Mouse (Mus musculus) adipose tissue, adult 10 weeks (tissue): ENCODE data around the gene Usp21. TPM values are rescaled to one million over a fixed set of nuclear protein-coding genes. Genes with fewer than 3 reads are reported as not detected.

Source experiments
- polyA plus RNA-seq: library from polyadenylated mRNA; stranded (reverse); fragments of 350-450 nt; fragmentation: Illumina TruSeq; extraction: RNeasy Lipid Tissue Mini Kit (QIAGEN cat#74804); gene quantifications from one replicate; pipeline ENCODE4 v1.2.3, GENCODE M21; 2014; ENCODE audit warnings: low read depth, low replicate concordance

The Usp21 gene
- polyA plus RNA-seq = 28.1 TPM

GRCm38 (mm10) chr1:171287136-171288081, at the start of gene Usp21:
Usp21 (minus strand) TSS chr1:171287991.

DNA sequence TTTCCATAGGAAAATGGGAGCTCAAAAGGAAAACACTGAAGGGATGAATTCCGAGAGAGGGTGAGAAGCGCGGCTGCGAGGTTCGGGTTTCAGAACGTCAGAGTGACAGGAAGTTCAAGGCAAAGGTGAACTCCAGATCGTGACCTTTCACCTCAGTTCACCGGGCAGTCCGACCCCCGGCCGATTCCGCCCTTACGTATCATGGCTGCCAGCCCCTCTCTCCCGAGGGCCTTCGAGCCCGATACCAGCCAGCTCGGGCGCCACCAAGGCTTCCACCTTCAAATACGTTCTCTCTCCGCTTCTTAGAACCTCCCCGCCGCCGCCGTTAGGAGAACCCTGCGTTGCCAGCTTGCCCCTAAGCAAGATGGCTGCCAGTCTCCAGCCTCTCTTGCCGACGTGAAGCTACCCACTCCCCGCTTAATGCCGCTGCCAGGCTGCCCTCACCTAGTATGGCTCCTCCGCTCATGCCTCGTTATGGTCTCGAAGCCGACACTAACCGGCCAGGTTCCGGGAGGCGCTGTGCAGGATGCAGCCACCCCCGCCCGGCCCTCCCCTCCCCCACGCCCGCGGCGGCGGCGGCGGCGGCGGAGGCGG, 41.1 kb upstream of the Usp21 start, which contains the start of gene Dedd:
Gene Dedd (plus strand): TSS at position 307 of the 594 bp plus-strand sequence.

GRCm38 (mm10) chr1:171294298-171295062, 6.7 kb upstream of the Usp21 start, which contains the start of gene Ufc1:
Ufc1 (minus strand) TSS chr1:171295024.

DNA sequence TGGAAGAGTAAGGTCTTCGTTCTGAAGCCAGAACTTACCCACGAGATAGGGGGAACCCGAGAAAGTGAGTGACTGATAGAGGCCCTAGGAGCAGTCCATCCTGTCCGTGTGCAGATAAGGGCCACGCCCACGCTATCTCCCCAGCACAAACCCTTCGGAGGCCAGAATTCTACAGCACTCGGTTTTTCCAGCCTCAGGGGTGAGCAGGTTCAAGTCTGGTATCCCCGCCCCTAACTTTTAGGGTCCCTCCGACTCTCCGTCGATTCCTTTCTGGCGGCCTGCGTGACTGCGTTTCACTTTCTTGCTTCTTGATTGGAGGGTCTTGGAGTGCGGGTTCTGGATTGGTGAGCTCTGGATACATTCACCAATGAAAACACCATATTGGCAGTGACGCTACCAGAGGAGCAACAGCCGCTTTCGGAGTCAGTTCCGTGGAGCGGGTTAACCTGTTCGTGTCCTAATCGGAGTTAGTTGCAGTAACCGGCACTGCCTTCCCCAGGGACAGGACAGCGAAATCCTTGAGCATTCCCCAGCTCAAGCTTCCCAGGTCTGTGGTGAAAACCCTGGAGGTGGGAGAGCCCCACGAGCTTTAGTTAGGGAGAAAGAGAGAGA, 6.8 kb downstream of the Usp21 start, which contains the start of gene Ppox:
Gene Ppox (minus strand): TSS at position 271 of the 612 bp plus-strand sequence.

DNA sequence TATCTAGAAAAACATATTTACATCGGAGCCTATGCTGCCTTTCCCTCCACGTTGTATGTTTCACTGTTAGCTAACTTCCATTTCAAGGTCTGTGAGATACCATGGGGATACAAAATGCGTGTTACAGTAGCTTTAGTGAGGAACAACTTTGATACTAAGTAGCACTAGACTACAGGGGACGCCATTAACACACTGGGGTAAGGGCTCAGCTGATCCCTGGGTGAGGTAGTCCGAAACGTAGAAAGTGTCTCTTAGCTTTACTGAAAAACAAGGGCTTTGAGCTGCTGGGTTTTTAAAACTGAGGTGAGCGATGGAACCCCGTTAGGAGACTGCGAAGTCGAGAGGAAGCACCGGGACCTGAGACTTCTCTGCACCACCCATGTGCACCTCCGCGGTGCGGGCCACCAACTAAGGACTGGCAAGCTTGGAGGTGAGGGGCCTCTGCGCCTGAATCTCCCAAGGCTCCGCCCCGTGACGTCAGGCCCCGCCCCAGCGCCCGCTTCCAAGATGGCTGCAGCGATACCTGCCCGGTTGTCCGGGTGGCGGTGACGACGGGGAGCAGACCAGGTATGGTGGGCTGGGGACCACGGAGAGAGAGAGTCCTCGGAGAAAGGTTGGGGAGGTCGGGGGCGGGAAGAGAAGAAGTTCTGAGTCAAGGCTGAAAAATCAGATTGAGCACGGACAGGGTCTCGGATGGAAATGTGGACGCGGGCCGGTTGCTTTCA, 17.8 kb downstream of the Usp21 start, which contains the start of gene B4galt3:
Gene B4galt3 (plus strand): TSS at position 481 of the 725 bp plus-strand sequence.

GRCm38 (mm10) chr1:171250680-171251593, 36.9 kb downstream of the Usp21 start, which contains the start of gene Ndufs2:
Ndufs2 (minus strand) TSS chr1:171251388.

DNA sequence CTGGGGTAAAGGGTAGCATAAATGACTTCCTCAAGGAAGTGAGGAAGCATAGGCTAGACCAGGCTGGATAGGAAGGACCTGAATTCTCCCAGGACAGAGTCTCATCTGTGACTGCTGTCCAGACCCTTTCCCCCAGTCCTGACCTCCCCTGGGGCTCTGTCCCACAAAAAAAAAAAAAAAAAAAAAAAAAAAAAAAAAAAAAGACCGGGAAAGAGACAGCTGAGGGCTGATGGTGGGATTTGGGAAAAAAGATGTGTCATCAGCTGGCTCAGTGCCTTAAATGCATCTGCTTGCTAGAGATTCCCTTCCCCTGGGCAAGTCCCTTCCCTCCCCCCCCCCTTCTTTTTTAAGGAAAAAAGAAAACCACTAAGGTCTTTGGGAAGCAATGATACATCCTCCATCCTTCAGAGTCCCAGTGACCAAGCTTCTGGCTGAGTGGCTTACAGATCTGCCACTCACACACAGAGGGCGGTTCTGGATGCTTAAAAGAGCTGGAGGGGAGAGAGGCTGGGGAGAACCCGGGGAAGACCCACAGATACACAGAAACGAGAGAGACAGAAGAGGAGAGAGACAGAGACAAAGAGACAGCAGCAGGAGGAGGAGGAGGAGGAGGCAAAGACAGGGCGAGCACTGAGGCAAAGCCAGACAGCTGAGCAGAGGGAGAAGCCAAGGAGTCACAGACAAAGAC, 37.7 kb downstream of the Usp21 start, which contains the start of gene Adamts4:
Gene Adamts4 (plus strand): TSS at position 509 of the 688 bp plus-strand sequence.

DNA sequence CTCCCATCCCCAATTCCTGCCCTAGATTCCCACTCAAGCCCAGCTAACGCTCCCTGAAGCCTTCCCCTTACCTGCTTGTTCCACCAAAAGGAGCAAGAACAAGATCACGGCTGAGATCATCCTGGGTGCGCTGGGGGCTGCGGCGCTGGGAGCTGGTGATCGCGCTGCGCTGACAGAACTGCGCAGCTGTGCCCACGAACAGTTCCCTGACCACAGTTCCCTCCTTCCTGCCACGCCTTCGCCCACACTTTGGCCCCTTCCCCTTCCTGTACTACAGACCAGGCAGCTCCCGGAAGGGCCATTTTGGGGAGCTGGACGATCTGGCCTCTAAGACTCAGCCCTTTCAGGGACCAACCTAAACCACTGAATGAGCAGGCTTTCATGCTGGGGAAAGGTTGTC, 53.7 kb downstream of the Usp21 start, which contains the start of gene Fcer1g:
Gene Fcer1g (minus strand): TSS at position 240 of the 400 bp plus-strand sequence.

Other genes starting within 250 kb of the Usp21 start
- 42.1 TPM for gene Fcgr3, start 223.1 kb downstream of the Usp21 start, polyA plus RNA-seq
- gene Cfap126, start 174.1 kb downstream of the Usp21 start, polyA plus RNA-seq = 23.4 TPM
- 135 TPM for gene Sdhc, start 137.4 kb downstream of the Usp21 start, polyA plus RNA-seq
- gene Mpz, start 137.3 kb downstream of the Usp21 start, polyA plus RNA-seq = 1.9 TPM
- 16.3 TPM for gene Pcp4l1, start 91.7 kb downstream of the Usp21 start, polyA plus RNA-seq
- gene Nr1i3, start 74.0 kb downstream of the Usp21 start, polyA plus RNA-seq = not detected
- 23.7 TPM for gene Tomm40l, start 65.5 kb downstream of the Usp21 start, polyA plus RNA-seq
- gene Apoa2, start 62.9 kb downstream of the Usp21 start, polyA plus RNA-seq = 1.1 TPM
- 58.9 TPM for gene Fcer1g, start 53.6 kb downstream of the Usp21 start, polyA plus RNA-seq
- gene Adamts4, start 37.6 kb downstream of the Usp21 start, polyA plus RNA-seq = 1.8 TPM
- 176 TPM for gene Ndufs2, start 36.6 kb downstream of the Usp21 start, polyA plus RNA-seq
- 40.5 TPM for gene B4galt3, start 17.7 kb downstream of the Usp21 start, polyA plus RNA-seq
- 43.4 TPM for gene Ppox, start 6.8 kb downstream of the Usp21 start, polyA plus RNA-seq
- gene Ufc1, start 7.0 kb upstream of the Usp21 start, polyA plus RNA-seq = 139 TPM
- 39.7 TPM for gene Dedd, start 41.2 kb upstream of the Usp21 start, polyA plus RNA-seq
- gene Nit1, start 57.7 kb upstream of the Usp21 start, polyA plus RNA-seq = 95.7 TPM
- gene Pfdn2, start 57.7 kb upstream of the Usp21 start, polyA plus RNA-seq = 72.2 TPM
- 5.5 TPM for gene Klhdc9, start 72.8 kb upstream of the Usp21 start, polyA plus RNA-seq
- 27.6 TPM for gene Nectin4, start 82.1 kb upstream of the Usp21 start, polyA plus RNA-seq
- gene Arhgap30, start 101.0 kb upstream of the Usp21 start, polyA plus RNA-seq = 6.5 TPM
- 59.3 TPM for gene Usf1, start 123.3 kb upstream of the Usp21 start, polyA plus RNA-seq
- gene Tstd1, start 130.9 kb upstream of the Usp21 start, polyA plus RNA-seq = 9.5 TPM
- 71.7 TPM for gene F11r, start 149.5 kb upstream of the Usp21 start, polyA plus RNA-seq
- 4.8 TPM for gene Alyref2, start 215.5 kb upstream of the Usp21 start, polyA plus RNA-seq
- gene Itln1, start 247.3 kb upstream of the Usp21 start, polyA plus RNA-seq = not detected